Comparison of ENCODE assay signal across 8 mouse cellular contexts in genomic region chr6:38876071-38876911, GRCm38 (mm10). TPM values are rescaled to one million over a fixed set of nuclear protein-coding genes. Genes with fewer than 3 reads are reported as not detected.
DNase-seq lines count a peak whose midpoint lies in the region; ATAC-seq and TF ChIP-seq lines count a peak whose summit lies in the region.

Gene Hipk2 (minus strand): TSS chr6:38876165.

- H3K4me1 ChIP-seq in hindbrain, embryonic 11.5 days (replicated peaks; ENCODE audit: control insufficient read depth, insufficient read depth, low read length): peaks cover 11% of the 10 kb centered on the region

- in situ Hi-C loops in Patski (cut with MboI; ENCODE audit: low pct_unique_long_range_greater_than_20kb): no loop called here

- peak; percentile 9 for TF ChIP-seq CTCF in Patski (IDR thresholded peaks at IDR 0.05)

- H3K36me3 ChIP-seq in hindbrain, embryonic 11.5 days (ENCODE audit: control insufficient read depth, insufficient read depth, low read length): no peaks in the 10 kb centered on the region

- H3K27me3 ChIP-seq in Patski: no peaks in the 10 kb centered on the region
- H3K27me3 ChIP-seq in hindbrain, embryonic 11.5 days (ENCODE audit: control insufficient read depth, insufficient read depth, low read length): no peaks in the 10 kb centered on the region

- peak; percentile 89 for ATAC-seq in Patski
- ATAC-seq in hindbrain, embryonic 11.5 days (ENCODE audit: low FRiP score): peak; percentile 91

- WGBS in hindbrain, embryonic 11.5 days: under 1% methylated on average over 43 of the region's 108 CpGs

- H3K4me3 ChIP-seq in hindbrain, embryonic 11.5 days (ENCODE audit: low read depth, low read length): peak within 1 kb of the TSS; percentile 98

- POLR2A ChIA-PET in Patski (lab: Charles Lee): interaction anchor here (0.7 to 1.0 kb wide), 3 partner anchors 21 to 140 kb away, joined by 3 to 4 read pairs (median 3); no protein-coding TSS in a partner anchor

- peak within 1 kb of the TSS; percentile 90 for H3K27ac ChIP-seq in hindbrain, embryonic 11.5 days (ENCODE audit: low read depth, low read length)

- CTCF ChIA-PET in Patski (lab: Charles Lee): interaction anchor here (1.9 kb wide), 1 partner anchor 140 kb away, joined by 6 read pairs; no protein-coding TSS in a partner anchor

- DNase-seq in Patski (ENCODE audit: low read depth, low spot score): no peak
- peak; percentile 83 to 89 for DNase-seq in cerebellum, postnatal 10 days
- DNase-seq in frontal cortex, postnatal 10 days (ENCODE audit: low spot score in 2 of 2): peak; percentile 65 to 81
- DNase-seq in hindbrain, embryonic 11.5 days (ENCODE audit: low spot score): peak; percentile 94
- DNase-seq in layer of hippocampus, postnatal 14 days (ENCODE audit: low spot score in 2 of 2): peak; percentile 71 to 78
- DNase-seq in lung, postnatal 10 days: peak; percentile 92
- DNase-seq in ovary, postnatal 36 days (ENCODE audit: low spot score): peak; percentile 90
- peak; percentile 81 for DNase-seq in thymus, postnatal 25 days

- H3K9me3 ChIP-seq in hindbrain, embryonic 11.5 days (ENCODE audit: control insufficient read depth, low read length): no peaks in the 10 kb centered on the region

- H3K9ac ChIP-seq in hindbrain, embryonic 11.5 days (ENCODE audit: low read depth, low read length): peak within 1 kb of the TSS; percentile 99

- peak within 1 kb of the TSS; percentile 61 for H3K4me2 ChIP-seq in hindbrain, embryonic 11.5 days (replicated peaks; ENCODE audit: low read depth, low read length)

RNA-seq across cellular contexts. Expression of gene Hipk2, which starts in this region (rescaled TPM):
- 28.2 TPM for polyA plus RNA-seq in Patski (2021)
- 26.6 and 38.4 TPM in 2 replicates for polyA plus RNA-seq in hindbrain, embryonic 11.5 days (2014; fragmentation: Nextera tagmentation; extraction: Ambion mirVana)
- 10 to 100 TPM; 60.4 to 62.3 TPM for total RNA-seq in layer of hippocampus, postnatal 14 days (2021)
